Mouse (Mus musculus): ENCODE measurements around the gene Mtif3. TPM values are rescaled to one million over a fixed set of nuclear protein-coding genes. Genes with fewer than 3 reads are reported as not detected.

The Mtif3 gene
- total RNA-seq (2012; rRNA removed) (22.3 and 22.7 TPM in 2 replicates), polyA plus RNA-seq (2012; ENCODE audit: insufficient read depth in 1 of 2, insufficient read length in 2 of 2, low read depth in 1 of 2, low replicate concordance in 2 of 2, missing spikeins in 1 of 2) (10 to 100 TPM in 1 of 2 experiments, not detected in 1; 38.2 TPM)

GRCm38 (mm10) chr5:146963118-146963936, at the start of gene Mtif3:
TSS of gene Mtif3 (minus strand) at chr5:146963800.
- Histone ChIP-seq H3K27me3 (ENCODE audit: control insufficient read depth in 1 of 2, insufficient read depth in 2 of 2, low read length in 2 of 2) (peaks cover 0 to 4% of the 10 kb centered on the region in 2 experiments; a peak in 1 of 4 replicates), H3K4me1 (ENCODE audit: control insufficient read depth in 1 of 2, insufficient read depth in 2 of 2, low read length in 2 of 2) (peaks cover 0 to 8% of the 10 kb centered on the region in 2 experiments; a peak in 1 of 4 replicates), H3K79me2 (ENCODE audit: control insufficient read depth, insufficient read depth, low read length, poor library complexity) (peaks cover 8% of the 10 kb centered on the region), H3K27ac (ENCODE audit: control insufficient read depth, low read depth, low read length) (0 out of 2 replicates have a peak within 1 kb of the TSS, but pooled peaks have one; percentile 14), H3K9me3 (replicated peaks; ENCODE audit: insufficient read depth, low read length) (no peaks in the 10 kb centered on the region), H3K36me3 (ENCODE audit: control insufficient read depth in 1 of 2, insufficient read depth in 2 of 2, low read length in 2 of 2) (peaks cover 3% of the 10 kb centered on the region in 2 experiments; a peak in 2 of 4 replicates), H3K4me3 (ENCODE audit: control insufficient read depth in 1 of 2, insufficient read depth in 1 of 2, low read depth in 2 of 2, low read length in 2 of 2) (peak within 1 kb of the TSS; percentile 90 to 93), H3K9ac (ENCODE audit: control insufficient read depth, low read depth, low read length, poor library complexity, severe bottlenecking) (peak within 1 kb of the TSS; percentile 83)
- DNase-seq (ENCODE audit: low read depth, low spot score), result peak; percentile 97
- TF ChIP-seq RCOR1 (IDR thresholded peaks at IDR 0.05; ENCODE audit: low read depth, low read length) (no peak), GATA1 (IDR thresholded peaks at IDR 0.05; ENCODE audit: low read depth, low read length) (no peak), BHLHE40 (IDR thresholded peaks at IDR 0.05; ENCODE audit: borderline replicate concordance, low read depth, low read length) (peak; percentile 11; the same call in 1 of the 2 replicates), POLR2AphosphoS2 (IDR thresholded peaks at IDR 0.05; ENCODE audit: low read length) (peak; percentile 79; the same call in 1 of the 2 replicates), POLR2A (IDR thresholded peaks at IDR 0.05; ENCODE audit: control insufficient read depth in 1 of 2, insufficient read depth in 1 of 2, low read depth in 1 of 2, low read length in 2 of 2, poor library complexity in 1 of 2) (peak; percentile 67 to 87; a peak in 3 of 4 replicates), TCF12 (IDR thresholded peaks at IDR 0.05; ENCODE audit: low read depth, low read length) (peak; percentile 39), NELFE (IDR thresholded peaks at IDR 0.05; ENCODE audit: low read depth, low read length) (peak; percentile 86), ZC3H11A (IDR thresholded peaks at IDR 0.05; ENCODE audit: low read depth, low read length) (no peak), HCFC1 (IDR thresholded peaks at IDR 0.05; ENCODE audit: low read depth, low read length) (peak; percentile 93), ETS1 (IDR thresholded peaks at IDR 0.05; ENCODE audit: low read depth, low read length) (no peak), ZMIZ1 (IDR thresholded peaks at IDR 0.05; ENCODE audit: low read depth, low read length) (peak; percentile 65; the same call in 1 of the 2 replicates), JUND (IDR thresholded peaks at IDR 0.05; ENCODE audit: low read depth, low read length) (no peak), TBP (IDR thresholded peaks at IDR 0.05; ENCODE audit: low read depth, low read length) (peak; percentile 71), MEF2A (IDR thresholded peaks at IDR 0.05; ENCODE audit: extremely low read depth, insufficient replicate concordance, low read depth, low read length, poor library complexity, severe bottlenecking) (0 out of 2 replicates have a peak, but pooled peaks have one; percentile 34), USF1 (IDR thresholded peaks at IDR 0.05; ENCODE audit: low read depth, low read length) (no peak), E2F4 (IDR thresholded peaks at IDR 0.05; ENCODE audit: borderline replicate concordance, low read depth, low read length) (no peak), CHD1 (IDR thresholded peaks at IDR 0.05; ENCODE audit: low read depth, low read length) (no peak), ZNF384 (IDR thresholded peaks at IDR 0.05; ENCODE audit: low read depth, low read length) (no peak; the same call in 1 of the 2 replicates), MYB (IDR thresholded peaks at IDR 0.05; ENCODE audit: low read depth, low read length) (no peak), MXI1 (IDR thresholded peaks at IDR 0.05; ENCODE audit: low read depth, low read length) (peak; percentile 87), SIN3A (IDR thresholded peaks at IDR 0.05; ENCODE audit: low read length) (peak; percentile 98), MYC (IDR thresholded peaks at IDR 0.05; ENCODE audit: low read depth, low read length) (peak; percentile 78; the same call in 1 of the 2 replicates), SMC3 (IDR thresholded peaks at IDR 0.05; ENCODE audit: low read depth, low read length) (no peak), MAZ (IDR thresholded peaks at IDR 0.05; ENCODE audit: low read depth, low read length) (peak; percentile 86), ZKSCAN1 (IDR thresholded peaks at IDR 0.05; ENCODE audit: low read depth, low read length) (no peak; the same call in 1 of the 2 replicates), MAFK (IDR thresholded peaks at IDR 0.05; ENCODE audit: borderline replicate concordance, low read depth, low read length) (no peak), CHD2 (IDR thresholded peaks at IDR 0.05; ENCODE audit: low read length) (no peak), USF2 (IDR thresholded peaks at IDR 0.05; ENCODE audit: borderline replicate concordance in 1 of 2, insufficient read depth in 1 of 2, low read depth in 1 of 2, low read length in 2 of 2) (no peak), KAT2A (conservative IDR thresholded peaks at IDR 0.05; ENCODE audit: low read depth, low read length) (peak; percentile 63; the same call in 1 of the 2 replicates), EP300 (IDR thresholded peaks at IDR 0.05; ENCODE audit: low read depth in 1 of 2, low read length in 2 of 2) (peak in 1 of 2 experiments; percentile 20; a peak in 1 of 4 replicates), NRF1 (IDR thresholded peaks at IDR 0.05; ENCODE audit: insufficient read depth, low read depth, low read length, poor library complexity, severe bottlenecking) (peak; percentile 60), TAL1 (IDR thresholded peaks at IDR 0.05; ENCODE audit: low read length) (no peak), MAX (IDR thresholded peaks at IDR 0.05; ENCODE audit: low read length) (peak; percentile 13; the same call in 1 of the 2 replicates), CTCF (IDR thresholded peaks at IDR 0.05 in 2 of 3, conservative IDR thresholded peaks at IDR 0.05 in 1 of 3; ENCODE audit: control insufficient read depth in 1 of 3, insufficient read depth in 1 of 3, low read depth in 2 of 3, low read length in 3 of 3, poor library complexity in 1 of 3, severe bottlenecking in 1 of 3) (no peak)

Measured in MEL (cell line).